Mouse (Mus musculus): ENCODE results near the gene Rassf3.

- TF ChIP-seq MAFK (IDR thresholded peaks at IDR 0.05; ENCODE audit: insufficient replicate concordance, low read length): no peak
- no peak for TF ChIP-seq POLR2A (IDR thresholded peaks at IDR 0.05; ENCODE audit: low read depth, low read length)
- no peak for TF ChIP-seq ZNF384 (IDR thresholded peaks at IDR 0.05; ENCODE audit: low read depth, low read length)
- TF ChIP-seq USF2 (conservative IDR thresholded peaks at IDR 0.05; ENCODE audit: low read depth, low read length): no peak
- TF ChIP-seq ELF1 (IDR thresholded peaks at IDR 0.05; ENCODE audit: low read depth, low read length): no peak
- no peak for TF ChIP-seq BHLHE40 (IDR thresholded peaks at IDR 0.05; ENCODE audit: low read depth, low read length)
- TF ChIP-seq CTCF (conservative IDR thresholded peaks at IDR 0.05 in 1 of 2, IDR thresholded peaks at IDR 0.05 in 1 of 2; ENCODE audit: low read depth in 2 of 2, low read length in 2 of 2): no peak
- no peak for TF ChIP-seq ZMIZ1 (IDR thresholded peaks at IDR 0.05; ENCODE audit: low read depth, low read length)
- TF ChIP-seq EP300 (IDR thresholded peaks at IDR 0.05; ENCODE audit: low read length): no peak
- TF ChIP-seq CHD2 (IDR thresholded peaks at IDR 0.05; ENCODE audit: low read length): no peak
Measured at GRCm38 (mm10) chr10:121481141-121481540, 5.0 kb upstream of the Rassf3 start.

Data from CH12.LX (cell line).